Mouse (Mus musculus) hindbrain, embryonic 16.5 days (tissue): Measurements from ENCODE around the gene Tbc1d22b. TPM values are rescaled to one million over a fixed set of nuclear protein-coding genes. Genes with fewer than 3 reads are reported as not detected.
"Not testable (repeated sequence)": the region's sequence is repeated elsewhere in the genome, so short reads cannot be mapped to it uniquely, and the experiment has no call there.

ENCODE experiments used
- ATAC-seq: fragments of 200-750 bp; cut with Nextera tagmentation; 2 replicates; pipeline ENCODE4 v1.8.0; 2017; ENCODE audit warnings: moderate TSS enrichment, moderate library complexity
- H3K27ac ChIP-seq: fragments of 300-500 bp; sonication (generic); 2 replicates; pipeline ENCODE4 v1.5.1; 2014; ENCODE audit warnings: low read depth, mild to moderate bottlenecking, control low read depth, low read length, moderate library complexity
- H3K27me3 ChIP-seq: fragments of 300-500 bp; sonication (generic); replicated peaks from 2 replicates; pipeline ENCODE4 v1.6.1; 2014; ENCODE audit warnings: low read length; ENCODE audit not compliant: control insufficient read depth, insufficient read depth
- H3K36me3 ChIP-seq: fragments of 300-500 bp; sonication (generic); 2 replicates; pipeline ENCODE4 v1.6.1; 2014; ENCODE audit warnings: mild to moderate bottlenecking, low read length, moderate library complexity, mixed read lengths; ENCODE audit not compliant: control insufficient read depth, insufficient read depth
- H3K4me1 ChIP-seq: fragments of 300-500 bp; sonication (generic); 2 replicates; pipeline ENCODE4 v1.6.1; 2014; ENCODE audit warnings: low read depth, low read length; ENCODE audit not compliant: control insufficient read depth, insufficient read depth
- H3K4me2 ChIP-seq: fragments of 300-500 bp; sonication (generic); 2 replicates; pipeline ENCODE4 v1.6.1; 2014; ENCODE audit warnings: mild to moderate bottlenecking, low read length, control low read depth, moderate library complexity
- H3K4me3 ChIP-seq: fragments of 300-500 bp; sonication (generic); 2 replicates; pipeline ENCODE4 v1.5.1; 2014; ENCODE audit warnings: mild to moderate bottlenecking, low read length, control low read depth, moderate library complexity
- H3K9ac ChIP-seq: fragments of 300-500 bp; sonication (generic); 2 replicates; pipeline ENCODE4 v1.6.1; 2014; ENCODE audit warnings: low read depth, mild to moderate bottlenecking, control low read depth, low read length, moderate library complexity
- H3K9me3 ChIP-seq: fragments of 300-500 bp; sonication (generic); 2 replicates; pipeline ENCODE4 v1.6.1; 2014; ENCODE audit warnings: mild to moderate bottlenecking, low read length, moderate library complexity; ENCODE audit not compliant: control insufficient read depth
- WGBS: fragments of 180-500 bp; shearing (Covaris S2); extraction: QIAGEN DNeasy Blood & Tissue Kit; methylation state at CpG from one replicate; pipeline ENCODE4 v1.1.7; 2014; 5-methylcytosine and 5-hydroxymethylcytosine counted together
- polyA plus RNA-seq: library from polyadenylated mRNA; unstranded; fragments of >200 nt; fragmentation: Nextera tagmentation; extraction: Ambion mirVana; gene quantifications from 2 replicates; pipeline ENCODE4 v1.2.1, GENCODE M21; 2015

Tbc1d22b gene
- polyA plus RNA-seq, 1 experiment from 2014 or later: 26.5 TPM

DNA sequence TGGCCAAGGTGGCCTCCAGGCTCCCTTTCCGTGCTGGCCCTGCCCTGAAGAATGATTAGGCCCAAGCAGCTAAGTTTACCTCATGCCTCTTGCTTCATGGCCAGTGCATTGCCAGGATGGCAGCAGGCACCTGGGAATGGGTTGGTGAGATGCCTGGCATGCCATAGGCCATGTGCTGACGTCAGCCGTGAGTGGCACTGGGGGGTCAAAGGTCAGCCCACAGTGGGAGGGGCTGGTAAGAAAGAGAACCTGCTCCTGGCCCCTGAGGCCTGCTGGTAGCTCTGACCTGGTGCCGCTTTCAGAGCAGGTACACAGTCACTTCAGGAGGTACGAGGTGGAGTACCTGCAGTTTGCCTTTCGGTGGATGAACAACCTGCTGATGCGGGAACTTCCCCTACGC is 50.0 kb downstream of the Tbc1d22b start:
- Histone ChIP-seq H3K27me3 (no peaks in the 10 kb centered on the region), H3K9ac (no peak overlapping the region), H3K36me3 (peaks cover 11% of the 10 kb centered on the region; the same call in 1 of the 2 replicates), H3K27ac (no peak overlapping the region), H3K4me3 (no peak overlapping the region), H3K9me3 (no peaks in the 10 kb centered on the region), H3K4me1 (peaks cover 7% of the 10 kb centered on the region; the same call in 1 of the 2 replicates), H3K4me2 (no peak overlapping the region)
- WGBS: 90% methylated on average over 8 of the region's 8 CpGs
- ATAC-seq: no peak

DNA sequence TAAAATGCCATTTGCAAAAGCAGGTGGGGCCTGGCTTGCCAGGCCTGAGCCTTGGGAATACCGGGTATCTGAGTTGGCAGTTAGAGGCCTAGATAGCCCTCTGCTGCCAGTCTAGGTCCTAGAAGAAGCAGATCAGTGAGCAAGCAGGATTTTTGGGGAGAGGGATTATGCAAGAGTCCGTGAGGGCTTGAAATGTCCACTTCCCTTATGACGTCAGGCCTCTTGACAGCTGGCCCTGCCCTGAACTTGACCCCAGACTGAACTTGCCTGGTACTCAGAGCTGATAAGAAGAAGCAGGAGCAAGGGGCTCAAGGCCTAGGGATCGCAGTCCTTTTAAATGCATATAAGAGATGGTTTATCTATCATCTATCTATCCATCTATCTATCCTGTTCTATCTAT is 51.8 kb downstream of the Tbc1d22b start:
- Histone ChIP-seq H3K4me3 (no peak overlapping the region), H3K27me3 (no peaks in the 10 kb centered on the region), H3K9me3 (no peaks in the 10 kb centered on the region), H3K4me2 (no peak overlapping the region), H3K27ac (no peak overlapping the region), H3K36me3 (peaks cover 11% of the 10 kb centered on the region), H3K9ac (no peak overlapping the region), H3K4me1 (peaks cover 5% of the 10 kb centered on the region; the same call in 1 of the 2 replicates)
- ATAC-seq: no peak
- WGBS: 84% methylated on average over 4 of the region's 4 CpGs

DNA sequence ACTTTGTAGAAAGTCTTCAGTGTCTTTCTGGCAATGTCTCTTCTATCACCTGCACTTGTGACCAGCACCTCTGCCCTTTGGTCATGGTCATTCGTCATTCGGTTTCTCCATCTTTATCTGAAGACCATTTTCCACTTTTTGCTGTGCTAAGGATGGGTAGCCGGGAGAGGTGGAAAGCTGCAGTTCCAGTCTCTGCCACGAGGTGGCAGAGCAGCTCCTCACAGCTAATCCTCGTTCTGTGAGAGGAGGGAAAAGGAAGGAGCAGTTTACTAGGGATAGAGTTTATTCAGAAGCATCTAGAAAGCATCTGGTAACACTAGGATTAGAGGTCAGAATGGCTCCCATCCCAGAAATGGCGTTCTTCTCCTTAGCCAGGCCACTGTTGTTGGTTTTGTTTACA is 53.7 kb downstream of the Tbc1d22b start:
- no peaks in the 10 kb centered on the region for H3K4me1 ChIP-seq
- peaks cover 11% of the 10 kb centered on the region for H3K36me3 ChIP-seq
- no peak overlapping the region for H3K9ac ChIP-seq
- ATAC-seq: 0 out of 2 replicates have a peak, but pooled peaks have one; percentile 53
- H3K27ac ChIP-seq: no peak overlapping the region
- 18% methylated on average over 6 of the region's 6 CpGs for WGBS
- H3K4me3 ChIP-seq: no peak overlapping the region
- H3K27me3 ChIP-seq: no peaks in the 10 kb centered on the region
- H3K9me3 ChIP-seq: no peaks in the 10 kb centered on the region
- H3K4me2 ChIP-seq: no peak overlapping the region

DNA sequence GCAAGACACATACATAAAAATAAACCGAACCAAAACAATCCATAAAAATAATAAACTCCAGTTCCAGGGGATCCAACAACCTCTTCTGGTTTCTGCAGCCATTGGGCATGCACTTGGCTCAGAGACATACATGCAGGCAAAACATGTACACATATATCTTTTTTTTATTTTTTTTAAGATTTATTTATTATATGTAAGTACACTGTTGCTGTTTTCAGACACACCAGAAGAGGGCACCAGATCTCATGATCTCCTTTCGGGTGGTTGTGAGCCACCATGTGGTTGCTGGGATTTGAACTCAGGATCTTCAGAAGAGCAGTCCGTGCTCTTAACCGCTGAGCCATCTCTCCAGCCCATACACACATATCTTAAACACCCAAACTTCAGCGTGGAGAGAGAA is 63.9 kb downstream of the Tbc1d22b start:
- peaks cover 25% of the 10 kb centered on the region for H3K4me1 ChIP-seq
- not testable (repeated sequence) for ATAC-seq, H3K9me3 ChIP-seq, H3K4me2 ChIP-seq, H3K27ac ChIP-seq, H3K36me3 ChIP-seq, H3K9ac ChIP-seq, H3K27me3 ChIP-seq, H3K4me3 ChIP-seq
- WGBS: 86% methylated on average over 5 of the region's 5 CpGs

DNA sequence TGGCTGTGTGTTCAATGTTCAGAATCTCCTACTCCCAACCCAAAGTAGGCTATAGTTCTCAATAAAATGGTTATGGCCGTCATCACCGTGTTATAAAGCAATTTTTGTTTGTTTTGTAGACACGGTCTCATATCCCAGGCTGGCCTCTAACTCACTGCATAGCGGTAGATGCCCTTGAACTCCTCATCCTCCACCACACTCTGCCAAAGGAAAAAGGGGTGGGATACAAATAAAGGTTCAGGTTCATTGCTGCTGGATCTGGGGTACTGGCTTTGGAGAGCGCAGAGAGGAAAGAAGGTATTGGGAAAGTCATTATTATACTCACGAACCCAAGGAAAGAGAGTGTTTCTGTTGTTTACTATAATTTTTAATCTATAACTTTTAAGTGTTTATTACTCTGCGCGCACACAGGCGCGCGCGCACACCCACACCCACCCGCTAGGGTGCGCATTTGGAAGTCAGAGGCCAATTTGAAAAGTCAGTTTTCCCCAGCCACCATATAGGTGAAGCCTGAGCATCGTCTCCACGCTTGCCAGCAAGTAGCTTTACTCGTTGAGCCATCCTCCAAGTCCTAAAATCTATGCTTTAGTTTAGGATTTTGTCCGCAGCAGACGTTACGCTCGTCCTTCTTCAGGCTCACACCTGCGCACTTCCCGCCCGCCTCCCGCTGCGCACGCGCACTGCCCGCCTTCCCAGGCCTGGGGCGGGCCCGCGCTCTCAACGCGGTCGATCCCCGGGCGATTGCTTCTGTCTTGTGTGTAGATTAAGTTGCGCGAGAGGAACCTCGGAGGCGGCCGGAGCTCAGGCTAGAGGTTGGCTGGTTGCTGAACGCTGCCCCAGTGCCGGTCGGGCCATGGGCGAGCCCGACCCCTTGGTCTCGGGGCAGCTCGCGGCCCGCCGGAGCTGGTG is 64.8 kb downstream of the Tbc1d22b start, which contains the start of the genes Rnf8 and Gm28043:
Gene Rnf8 (plus strand): TSS at position 676 of the 909 bp plus-strand sequence.
Gene Gm28043 (plus strand): TSS at position 762 of the 909 bp plus-strand sequence.
- H3K4me1 ChIP-seq: peaks cover 25% of the 10 kb centered on the region
- 2% methylated on average over 52 of the region's 52 CpGs for WGBS

DNA sequence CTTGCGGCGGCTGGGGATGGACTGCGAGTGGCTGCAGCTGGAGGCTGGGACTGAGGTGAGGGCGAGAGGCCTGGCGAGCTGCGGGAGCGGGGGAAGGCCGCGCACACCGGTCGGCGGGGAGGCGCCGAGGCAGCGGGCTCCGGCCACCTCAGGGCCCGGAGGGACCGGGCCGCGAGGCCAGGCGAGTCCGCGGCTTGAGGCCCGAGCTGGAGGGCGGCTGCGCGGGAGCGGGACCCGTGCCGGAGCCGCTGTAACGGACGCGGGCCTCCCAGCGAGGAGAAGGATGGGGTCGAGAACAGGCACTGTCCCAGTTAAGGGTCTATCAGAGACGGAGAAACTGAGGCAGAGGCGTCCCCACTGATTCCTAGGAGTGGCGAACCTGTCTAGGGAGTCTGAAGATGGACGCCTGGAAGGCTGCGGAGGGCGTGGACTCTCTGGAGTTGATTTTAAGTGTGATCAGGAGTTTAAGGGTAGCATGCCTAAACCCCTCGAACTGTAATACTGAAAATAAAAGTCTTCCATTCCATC is 65.5 kb downstream of the Tbc1d22b start:
- Histone ChIP-seq H3K27ac (peak overlapping the region; percentile 92), H3K9me3 (no peaks in the 10 kb centered on the region), H3K4me2 (peak overlapping the region; percentile 92), H3K9ac (peak overlapping the region; percentile 99), H3K36me3 (no peaks in the 10 kb centered on the region), H3K27me3 (no peaks in the 10 kb centered on the region), H3K4me3 (peak overlapping the region; percentile 97), H3K4me1 (peaks cover 25% of the 10 kb centered on the region)
- under 1% methylated on average over 27 of the region's 43 CpGs for WGBS
- ATAC-seq: peak; percentile 22

More for the DNA sequence above, 64.8 kb downstream of the Tbc1d22b start, which contains the start of the genes Rnf8 and Gm28043:
- Histone ChIP-seq H3K27me3 (no peaks in the 10 kb centered on the region), H3K9me3 (no peaks in the 10 kb centered on the region), H3K4me3 (peak within 1 kb of the TSS; percentile 97), H3K9ac (peak within 1 kb of the TSS; percentile 99), H3K27ac (peak within 1 kb of the TSS; percentile 92), H3K36me3 (no peaks in the 10 kb centered on the region), H3K4me2 (peak within 1 kb of the TSS; percentile 92)
- ATAC-seq: peak; percentile 95

DNA sequence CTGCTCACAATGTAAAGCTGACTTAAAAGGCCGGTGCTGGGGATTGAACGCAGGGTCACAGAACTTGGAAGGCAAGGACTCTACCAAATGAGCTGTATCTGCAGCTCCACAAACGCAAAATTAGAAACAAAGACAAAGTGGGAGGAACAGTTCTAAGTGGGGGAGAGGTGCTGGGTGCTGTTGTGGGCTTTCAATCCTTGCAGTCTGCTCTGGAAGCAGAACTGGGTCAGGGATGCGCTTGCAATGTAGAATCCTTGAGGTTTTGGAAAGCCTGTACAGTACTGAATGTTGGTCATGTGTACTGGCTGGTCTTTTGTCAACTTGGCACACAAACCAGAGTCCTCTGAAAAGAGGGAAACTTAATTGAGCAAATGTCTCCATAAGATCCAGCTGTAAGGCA is 66.0 kb downstream of the Tbc1d22b start:
- ATAC-seq: no peak
- WGBS: 3% methylated on average over 4 of the region's 4 CpGs
- peaks cover 25% of the 10 kb centered on the region for H3K4me1 ChIP-seq

DNA sequence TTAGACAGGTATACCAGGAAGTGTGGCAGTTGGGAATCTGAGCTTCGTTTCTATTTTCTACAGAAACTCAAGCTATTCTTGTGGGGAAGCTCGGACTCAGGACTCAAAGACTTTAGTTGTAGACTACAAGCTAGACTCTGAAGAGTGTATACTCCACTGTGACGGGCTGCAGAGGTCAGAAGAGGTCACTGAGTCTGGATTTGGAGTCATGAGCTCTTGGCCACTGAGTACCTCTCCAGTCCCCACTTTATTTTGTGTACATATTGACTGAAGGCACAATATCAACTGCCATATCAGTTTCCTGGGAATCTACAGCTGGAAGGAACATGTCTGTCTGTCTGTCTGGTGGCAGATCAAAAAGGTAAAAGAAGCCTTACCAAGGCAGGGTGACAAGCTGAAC is 69.6 kb downstream of the Tbc1d22b start:
- ATAC-seq: no peak

More for the DNA sequence above, 66.0 kb downstream of the Tbc1d22b start:
- peak overlapping the region; percentile 99 for H3K9ac ChIP-seq
- H3K9me3 ChIP-seq: no peaks in the 10 kb centered on the region
- H3K36me3 ChIP-seq: no peaks in the 10 kb centered on the region
- no peaks in the 10 kb centered on the region for H3K27me3 ChIP-seq
- peak overlapping the region; percentile 92 for H3K27ac ChIP-seq
- H3K4me3 ChIP-seq: peak overlapping the region; percentile 97
- H3K4me2 ChIP-seq: peak overlapping the region; percentile 92

DNA sequence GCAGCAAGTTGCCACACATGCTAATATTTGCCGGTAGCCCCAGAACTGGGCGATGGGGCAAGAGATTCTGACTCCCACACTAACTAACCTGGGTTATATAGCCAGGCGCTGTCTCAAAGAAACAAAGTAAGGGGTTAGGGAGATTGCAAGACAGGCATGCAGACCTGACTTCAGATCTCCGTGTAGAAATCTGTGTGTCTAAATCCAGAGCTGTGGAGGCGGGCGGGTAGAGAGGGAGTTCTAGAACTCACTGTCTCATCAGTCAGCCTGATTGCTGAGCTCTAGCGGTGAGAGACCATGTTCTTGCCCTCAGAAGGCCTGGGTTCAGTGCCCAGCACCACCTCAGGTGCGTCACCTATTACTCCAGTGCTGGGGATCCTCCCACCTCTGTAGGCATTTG is 73.9 kb downstream of the Tbc1d22b start:
- Histone ChIP-seq H3K4me3 (no peak overlapping the region), H3K27ac (no peak overlapping the region), H3K36me3 (peaks cover 39% of the 10 kb centered on the region), H3K4me2 (no peak overlapping the region), H3K9ac (no peak overlapping the region), H3K27me3 (no peaks in the 10 kb centered on the region), H3K4me1 (no peaks in the 10 kb centered on the region), H3K9me3 (no peaks in the 10 kb centered on the region)
- 99% methylated on average over 8 of the region's 8 CpGs for WGBS
- ATAC-seq: no peak

More for the DNA sequence above, 69.6 kb downstream of the Tbc1d22b start:
- no peaks in the 10 kb centered on the region for H3K9me3 ChIP-seq
- H3K27me3 ChIP-seq: no peaks in the 10 kb centered on the region
- no peak overlapping the region for H3K27ac ChIP-seq
- H3K36me3 ChIP-seq: peaks cover 10% of the 10 kb centered on the region
- no peak overlapping the region for H3K9ac ChIP-seq
- 88% methylated on average over 3 of the region's 3 CpGs for WGBS
- no peak overlapping the region for H3K4me3 ChIP-seq
- peaks cover 23% of the 10 kb centered on the region for H3K4me1 ChIP-seq
- H3K4me2 ChIP-seq: no peak overlapping the region
